9 mouse cellular contexts compared by ENCODE assay signal in the genomic region with DNA sequence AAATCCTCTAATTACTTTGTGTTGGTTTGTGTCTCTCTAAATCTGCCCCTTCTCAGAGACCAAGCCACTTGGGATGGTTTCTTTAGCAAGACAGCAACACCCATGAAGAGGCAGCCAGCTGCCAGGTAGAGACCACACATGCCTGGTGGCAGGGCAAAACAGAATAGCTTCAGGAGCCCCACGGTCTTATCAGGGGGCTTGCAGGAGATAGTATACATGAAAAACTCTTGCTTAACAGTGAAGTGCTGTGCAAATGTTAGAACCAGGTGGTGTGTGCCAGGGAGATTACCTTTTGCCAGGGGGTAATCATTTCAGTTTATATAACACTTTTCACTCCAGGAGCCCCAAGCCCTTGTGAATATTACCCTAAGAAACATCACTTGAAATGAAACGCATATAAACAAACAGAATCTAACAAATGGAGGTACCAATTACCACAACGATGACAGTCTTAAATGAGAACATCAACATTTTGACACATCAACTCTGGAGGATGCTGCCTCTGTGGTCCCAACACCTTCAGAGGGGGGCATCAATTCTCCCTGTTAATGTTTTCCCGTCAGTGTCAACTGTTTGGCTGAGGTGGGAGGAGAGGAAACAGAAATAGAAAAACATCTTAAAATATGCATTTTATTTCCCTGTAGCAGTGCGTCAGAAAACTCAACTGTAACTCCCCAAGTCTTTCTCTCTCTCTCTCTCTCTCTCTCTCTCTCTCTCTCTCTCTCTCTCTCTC. TPM values are rescaled to one million over a fixed set of nuclear protein-coding genes. Genes with fewer than 3 reads are reported as not detected.
DNase-seq lines count a peak whose midpoint lies in the region; ATAC-seq lines count a peak whose summit lies in the region.
"Had no signal": no experiment of that assay in that cellular context is flagged by ENCODE, and none has a peak within 500 bp of the region (broad histone marks: within the 10 kb centered on the region; RNA-seq: fewer than 3 reads in every experiment).

No protein-coding gene starts in this region.

- H3K4me1 ChIP-seq in kidney, embryonic 15.5 days = 0 out of 2 replicates have a peak, but pooled peaks cover 11% of the 10 kb centered on the region
- H3K4me1 ChIP-seq in forebrain, embryonic 11.5 days (replicated peaks; ENCODE audit: control insufficient read depth, insufficient read depth, low read length) = peaks cover 11% of the 10 kb centered on the region
- peaks cover 14% of the 10 kb centered on the region for H3K4me1 ChIP-seq in limb, embryonic 12.5 days (replicated peaks)
- H3K4me1 ChIP-seq in midbrain, embryonic 16.5 days (ENCODE audit: control insufficient read depth, insufficient read depth, low read length) = peaks cover 22% of the 10 kb centered on the region

- H3K9me3 ChIP-seq in kidney, embryonic 15.5 days (replicated peaks) = no peaks in the 10 kb centered on the region
- H3K9me3 ChIP-seq in forebrain, embryonic 11.5 days (ENCODE audit: control insufficient read depth, low read length) = no peaks in the 10 kb centered on the region
- no peaks in the 10 kb centered on the region for H3K9me3 ChIP-seq in limb, embryonic 12.5 days
- H3K9me3 ChIP-seq in midbrain, embryonic 16.5 days (replicated peaks; ENCODE audit: control insufficient read depth, low read length, poor library complexity, severe bottlenecking) = no peaks in the 10 kb centered on the region
- H3K9me3 ChIP-seq: G1E had no signal

- DNase-seq in kidney, postnatal 36 days = no peak
- no peak for DNase-seq in forebrain, embryonic 11.5 days (ENCODE audit: low spot score)
- DNase-seq in urinary bladder, postnatal 14 days (ENCODE audit: low spot score) = no peak
- no peak for DNase-seq in adrenal gland, postnatal 25 days
- DNase-seq in kidney, postnatal 4 days = no peak

- no peak overlapping the region for H3K4me3 ChIP-seq in kidney, embryonic 15.5 days (replicated peaks)
- H3K4me3 ChIP-seq in forebrain, embryonic 11.5 days (ENCODE audit: low read depth, low read length) = no peak overlapping the region; the same call in 1 of the 2 replicates
- H3K4me3 ChIP-seq in limb, embryonic 12.5 days (replicated peaks) = peak overlapping the region; percentile 39; the same call in 1 of the 2 replicates
- H3K4me3 ChIP-seq in midbrain, embryonic 16.5 days (ENCODE audit: low read depth, low read length) = peak overlapping the region; percentile 38; the same call in 1 of the 2 replicates

- no peak for ATAC-seq in kidney, embryonic 15.5 days (replicated peaks; ENCODE audit: low FRiP score)
- no peak; the same call in 1 of the 2 replicates for ATAC-seq in forebrain, embryonic 11.5 days (replicated peaks; ENCODE audit: low FRiP score)
- no peak for ATAC-seq in limb, embryonic 12.5 days (ENCODE audit: insufficient number of reproducible peaks, insufficient read depth, low FRiP score, low TSS enrichment, low read depth)
- ATAC-seq in midbrain, embryonic 16.5 days = peak; percentile 46; the same call in 1 of the 2 replicates

- peaks cover 5% of the 10 kb centered on the region; the same call in 1 of the 2 replicates for H3K27me3 ChIP-seq in kidney, embryonic 15.5 days
- H3K27me3 ChIP-seq in forebrain, embryonic 11.5 days (ENCODE audit: control insufficient read depth, insufficient read depth, low read length) = no peaks in the 10 kb centered on the region
- H3K27me3 ChIP-seq in limb, embryonic 12.5 days = no peaks in the 10 kb centered on the region
- H3K27me3 ChIP-seq in midbrain, embryonic 16.5 days (ENCODE audit: control insufficient read depth, insufficient read depth, low read depth, low read length) = no peaks in the 10 kb centered on the region

- 29% methylated on average over 5 of the region's 5 CpGs for WGBS in kidney, embryonic 15.5 days
- 16% methylated on average over 5 of the region's 5 CpGs for WGBS in forebrain, embryonic 11.5 days
- 28% methylated on average over 5 of the region's 5 CpGs for WGBS in limb, embryonic 12.5 days
- WGBS in midbrain, embryonic 16.5 days = 10% methylated on average over 5 of the region's 5 CpGs

- no peak overlapping the region for H3K9ac ChIP-seq in kidney, embryonic 15.5 days
- peak overlapping the region; percentile 3; the same call in 1 of the 2 replicates for H3K9ac ChIP-seq in forebrain, embryonic 11.5 days (ENCODE audit: low read length)
- peak overlapping the region; percentile 60 for H3K9ac ChIP-seq in limb, embryonic 12.5 days (replicated peaks)
- H3K9ac ChIP-seq in midbrain, embryonic 16.5 days (ENCODE audit: low read depth, low read length) = no peak overlapping the region

- no peak overlapping the region for H3K27ac ChIP-seq in kidney, embryonic 15.5 days
- H3K27ac ChIP-seq in forebrain, embryonic 11.5 days (ENCODE audit: low read depth, low read length) = no peak overlapping the region
- H3K27ac ChIP-seq in limb, embryonic 12.5 days = no peak overlapping the region
- H3K27ac ChIP-seq in midbrain, embryonic 16.5 days (ENCODE audit: low read length) = peak overlapping the region; percentile 62

- peak overlapping the region; percentile 66 for H3K4me2 ChIP-seq in kidney, embryonic 15.5 days
- H3K4me2 ChIP-seq in forebrain, embryonic 11.5 days (ENCODE audit: low read depth, low read length, severe bottlenecking) = peak overlapping the region; percentile 48; the same call in 1 of the 2 replicates
- peak overlapping the region; percentile 66 for H3K4me2 ChIP-seq in limb, embryonic 12.5 days
- H3K4me2 ChIP-seq in midbrain, embryonic 16.5 days (ENCODE audit: low read length) = peak overlapping the region; percentile 59

- no peaks in the 10 kb centered on the region for H3K36me3 ChIP-seq in kidney, embryonic 15.5 days
- H3K36me3 ChIP-seq in forebrain, embryonic 11.5 days (ENCODE audit: control insufficient read depth, insufficient read depth, low read length) = no peaks in the 10 kb centered on the region
- no peaks in the 10 kb centered on the region for H3K36me3 ChIP-seq in limb, embryonic 12.5 days
- no peaks in the 10 kb centered on the region for H3K36me3 ChIP-seq in midbrain, embryonic 16.5 days (ENCODE audit: control insufficient read depth, insufficient read depth, low read length)
- H3K36me3 ChIP-seq: G1E had no signal

RNA-seq across cellular contexts. Expression of gene Rad23b, which starts 56.3 kb away (rescaled TPM):
- 83.3 and 92.1 TPM in 2 replicates for polyA plus RNA-seq in kidney, embryonic 15.5 days (2015; fragmentation: Nextera tagmentation; extraction: Ambion mirVana)
- 83.4 and 96.6 TPM in 2 replicates for polyA plus RNA-seq in forebrain, embryonic 11.5 days (2014; fragmentation: Nextera tagmentation; extraction: Ambion mirVana)
- polyA plus RNA-seq in limb, embryonic 12.5 days (2016; fragmentation: Nextera tagmentation; extraction: Ambion mirVana) = 95.5 and 101 TPM in 2 replicates
- polyA plus RNA-seq in midbrain, embryonic 16.5 days (2015; fragmentation: Nextera tagmentation; extraction: Ambion mirVana) = 84.4 and 86.0 TPM in 2 replicates
- 123 and 152 TPM in 2 replicates for total RNA-seq in adrenal gland, postnatal 25 days (2021)

Comparison
In these comparisons a context has a peak if more than half of its experiments do, and no peak if none do; other contexts are left out.
1. H3K4me3 ChIP-seq: peak in limb, embryonic 12.5 days (single experiment) and midbrain, embryonic 16.5 days (single experiment); none in kidney, embryonic 15.5 days (single experiment) and forebrain, embryonic 11.5 days (single experiment).
2. H3K9ac ChIP-seq: peak in forebrain, embryonic 11.5 days (single experiment) and limb, embryonic 12.5 days (single experiment); none in kidney, embryonic 15.5 days (single experiment) and midbrain, embryonic 16.5 days (single experiment).
3. Peak in every context shown above with its lines, with median percentiles within 50 percentile points of each other: H3K4me2 ChIP-seq.